Mouse (Mus musculus) liver, embryonic 14.5 days (tissue): Measurements from ENCODE around the gene Gm49345. TPM values are rescaled to one million over a fixed set of nuclear protein-coding genes. Genes with fewer than 3 reads are reported as not detected.

Source experiments
- ATAC-seq: fragments of 200-750 bp; cut with Nextera tagmentation; 2 replicates; pipeline ENCODE4 v1.8.0; 2017; ENCODE audit warnings: moderate number of reproducible peaks, mild to moderate bottlenecking, moderate library complexity; ENCODE audit not compliant: insufficient read depth
- DNase-seq, 3 experiments: peaks; one replicate each; pipeline ENCODE4 v3.0.0-alpha.2; 2012 to 2013; ENCODE audit warnings: low read depth in 3 of 3, low spot score in 3 of 3
- H3K27ac ChIP-seq: fragments of 300-500 bp; sonication (generic); 2 replicates; pipeline ENCODE4 v1.5.1; 2014; ENCODE audit warnings: moderate library complexity, mild to moderate bottlenecking, control low read depth, inconsistent platforms
- H3K27me3 ChIP-seq: fragments of 300-500 bp; sonication (generic); 2 replicates; pipeline ENCODE4 v1.6.1; 2014; ENCODE audit warnings: mild to moderate bottlenecking, low read length, moderate library complexity; ENCODE audit not compliant: control insufficient read depth, insufficient read depth
- H3K36me3 ChIP-seq: fragments of 300-500 bp; sonication (generic); replicated peaks from 2 replicates; pipeline ENCODE4 v1.6.1; 2014; ENCODE audit warnings: low read depth; ENCODE audit not compliant: control insufficient read depth, insufficient read depth
- H3K4me1 ChIP-seq, 2 experiments: fragments of 200-500 bp in 1 of 2; fragments of 300-500 bp in 1 of 2; sonication (generic) in 1 of 2; replicated peaks; 2 replicates each; pipeline ENCODE4 v1.6.1; 2012 to 2014; ENCODE audit warnings: antibody characterized with exemption in 1 of 2, inconsistent platforms in 1 of 2, low read length in 1 of 2; ENCODE audit not compliant: control insufficient read depth in 2 of 2, insufficient read depth in 2 of 2
- H3K4me2 ChIP-seq: fragments of 300-500 bp; sonication (generic); 2 replicates; pipeline ENCODE4 v1.6.1; 2014; ENCODE audit warnings: low read depth, mild to moderate bottlenecking, control low read depth, moderate library complexity
- H3K4me3 ChIP-seq, 2 experiments: fragments of 200-500 bp in 1 of 2; fragments of 300-500 bp in 1 of 2; sonication (generic) in 1 of 2; 2 replicates each; pipeline ENCODE4 v1.5.1; 2012 to 2014; ENCODE audit warnings: low read depth in 2 of 2, low read length in 2 of 2, mild to moderate bottlenecking in 2 of 2, control low read depth in 1 of 2, inconsistent platforms in 1 of 2, moderate library complexity in 1 of 2; ENCODE audit not compliant: insufficient read depth in 1 of 2
- H3K9ac ChIP-seq: fragments of 300-500 bp; sonication (generic); replicated peaks from 2 replicates; pipeline ENCODE4 v1.6.1; 2014; ENCODE audit warnings: mild to moderate bottlenecking, control low read depth, moderate library complexity
- H3K9me3 ChIP-seq: fragments of 300-500 bp; sonication (generic); 2 replicates; pipeline ENCODE4 v1.6.1; 2016; ENCODE audit warnings: low read length, mixed read lengths; ENCODE audit not compliant: control insufficient read depth
- CTCF ChIP-seq: IDR thresholded peaks from 2 replicates; pipeline ENCODE4 v1.5.1; 2016; ENCODE audit warnings: antibody characterized with exemption, low read depth, control low read depth
- EP300 ChIP-seq: IDR thresholded peaks from 2 replicates; pipeline ENCODE4 v1.6.1; 2016; ENCODE audit warnings: antibody characterized with exemption, low read depth
- WGBS: fragments of 180-500 bp; shearing (Covaris S2); extraction: QIAGEN DNeasy Blood & Tissue Kit; methylation state at CpG from one replicate; pipeline ENCODE4 v1.1.7; 2014; ENCODE audit not compliant: insufficient replicate concordance; 5-methylcytosine and 5-hydroxymethylcytosine counted together
- polyA plus RNA-seq, 2 experiments: library from polyadenylated mRNA; depleted of rRNA in 1 of 2; stranded (reverse) in 1 of 2; unstranded in 1 of 2; fragments of >200 nt; fragmentation: Nextera tagmentation in 1 of 2; extraction: Ambion mirVana in 1 of 2; gene quantifications; 2 replicates each; pipeline versions ENCODE4 v1.2.1 to v1.2.3; 2012 to 2014

Gm49345 gene
- polyA plus RNA-seq, 2 experiments, result not detected

- Histone ChIP-seq H3K9ac (no peak overlapping the region), H3K36me3 (no peaks in the 10 kb centered on the region), H3K27me3 (no peaks in the 10 kb centered on the region), H3K4me3 (no peak overlapping the region), H3K4me2 (no peak overlapping the region), H3K9me3 (no peaks in the 10 kb centered on the region), H3K27ac (no peak overlapping the region), H3K4me1 (no peaks in the 10 kb centered on the region)
- WGBS, result 45% methylated on average over 3 of the region's 3 CpGs
- ATAC-seq (no peak), DNase-seq (no peak)
- no peak for TF ChIP-seq CTCF
- TF ChIP-seq EP300, result no peak
Observed at GRCm38 (mm10) chr13:67652496-67652895, 14.9 kb upstream of the Gm49345 start.

GRCm38 (mm10) chr13:67610108-67610507 lies 27.5 kb downstream of the Gm49345 start:
- Histone ChIP-seq H3K4me3 (no peak overlapping the region; a peak in 1 of 4 replicates), H3K27ac (no peak overlapping the region), H3K4me1 (peaks cover 2 to 3% of the 10 kb centered on the region in 2 experiments; a peak in 2 of 4 replicates), H3K4me2 (peak overlapping the region; percentile 65; the same call in 1 of the 2 replicates), H3K9me3 (no peaks in the 10 kb centered on the region), H3K36me3 (no peaks in the 10 kb centered on the region), H3K9ac (no peak overlapping the region), H3K27me3 (no peaks in the 10 kb centered on the region)
- no peak for DNase-seq
- no peak for ATAC-seq
- TF ChIP-seq CTCF, result no peak
- no peak for TF ChIP-seq EP300
- WGBS, result 68% methylated on average over 4 of the region's 4 CpGs

- no peaks in the 10 kb centered on the region for H3K36me3 ChIP-seq
- peak within 1 kb of the TSS; percentile 68 to 91 for H3K4me3 ChIP-seq
- H3K27ac ChIP-seq, result no peak within 1 kb of the TSS
- TF ChIP-seq CTCF (peak; percentile 50), EP300 (no peak)
- ATAC-seq, result peak; percentile 90
- peak within 1 kb of the TSS; percentile 64 for H3K9ac ChIP-seq
- no peaks in the 10 kb centered on the region for H3K27me3 ChIP-seq
- DNase-seq, result peak; percentile 73 to 76 (median 75)
- peaks cover 2 to 3% of the 10 kb centered on the region in 2 experiments; a peak in 2 of 4 replicates for H3K4me1 ChIP-seq
- no peaks in the 10 kb centered on the region for H3K9me3 ChIP-seq
- 3% methylated on average over 20 of the region's 20 CpGs for WGBS
- peak within 1 kb of the TSS; percentile 65 for H3K4me2 ChIP-seq
Observed at GRCm38 (mm10) chr13:67609066-67609876, 28.3 kb downstream of the Gm49345 start, which contains the start of gene Zfp729b. Gene Zfp729b, minus strand, starts transcription at chr13:67609707.

- ATAC-seq (no peak), DNase-seq (no peak)
- no peak overlapping the region for H3K4me2 ChIP-seq
- H3K4me3 ChIP-seq, result no peak overlapping the region
- no peak overlapping the region for H3K27ac ChIP-seq
- H3K9ac ChIP-seq, result no peak overlapping the region
- 50% methylated on average over 5 of the region's 5 CpGs for WGBS
- H3K27me3 ChIP-seq, result no peaks in the 10 kb centered on the region
- no peaks in the 10 kb centered on the region for H3K9me3 ChIP-seq
- H3K4me1 ChIP-seq, result no peaks in the 10 kb centered on the region
- H3K36me3 ChIP-seq, result no peaks in the 10 kb centered on the region
- no peak for TF ChIP-seq CTCF
- TF ChIP-seq EP300, result no peak
Observed at GRCm38 (mm10) chr13:67572591-67573189, 64.9 kb downstream of the Gm49345 start.

GRCm38 (mm10) chr13:67553730-67554129 lies 83.8 kb downstream of the Gm49345 start, which contains the start of gene Zfp748:
Gene Zfp748, minus strand, starts transcription at chr13:67553830.
- 70% methylated on average over 4 of the region's 4 CpGs for WGBS
- ATAC-seq, result no peak
- Histone ChIP-seq H3K9me3 (no peaks in the 10 kb centered on the region), H3K27me3 (no peaks in the 10 kb centered on the region), H3K4me1 (peaks cover 8 to 10% of the 10 kb centered on the region in 2 experiments; a peak in 3 of 4 replicates), H3K9ac (peak within 1 kb of the TSS; percentile 93), H3K36me3 (no peaks in the 10 kb centered on the region), H3K4me3 (peak within 1 kb of the TSS; percentile 80 to 90), H3K27ac (peak within 1 kb of the TSS; percentile 72), H3K4me2 (peak within 1 kb of the TSS; percentile 86)
- no peak for TF ChIP-seq EP300
- no peak for TF ChIP-seq CTCF
- no peak for DNase-seq
